Mouse (Mus musculus) heart, adult 2 months (tissue): ENCODE measurements around the gene Maml3. TPM values are rescaled to one million over a fixed set of nuclear protein-coding genes. Genes with fewer than 3 reads are reported as not detected.

Experiments used
- DNase-seq, 2 experiments: peaks; one replicate each; pipeline ENCODE4 v3.0.0; 2021
- H3K27ac ChIP-seq: fragments of 200-600 bp; 2 replicates; pipeline ENCODE4 v1.8.1; 2022
- H3K27me3 ChIP-seq: fragments of 200-500 bp; 2 replicates; pipeline ENCODE4 v1.6.1; 2012; ENCODE audit warnings: mild to moderate bottlenecking, low read length, inconsistent platforms, mixed read lengths; ENCODE audit not compliant: control insufficient read depth, insufficient read depth
- H3K36me3 ChIP-seq: fragments of 200-500 bp; 2 replicates; pipeline ENCODE4 v1.6.1; 2012; ENCODE audit warnings: low read length, inconsistent platforms; ENCODE audit not compliant: control insufficient read depth, insufficient read depth
- H3K4me1 ChIP-seq: fragments of 200-500 bp; 2 replicates; pipeline ENCODE4 v1.6.1; 2011; ENCODE audit warnings: low read length; ENCODE audit not compliant: control insufficient read depth, insufficient read depth
- H3K4me3 ChIP-seq: fragments of 200-600 bp; 2 replicates; pipeline ENCODE4 v1.8.1; 2022
- H3K79me2 ChIP-seq: fragments of 200-500 bp; replicated peaks from 2 replicates; pipeline ENCODE4 v1.6.1; 2012; ENCODE audit warnings: mild to moderate bottlenecking, inconsistent platforms, low read length, moderate library complexity, mixed read lengths; ENCODE audit not compliant: control insufficient read depth, insufficient read depth
- H3K9ac ChIP-seq: fragments of 200-500 bp; 2 replicates; pipeline ENCODE4 v1.6.1; 2012; ENCODE audit warnings: low read depth, mild to moderate bottlenecking, control low read depth, inconsistent platforms, low read length, mixed read lengths
- CTCF ChIP-seq: fragments of 200-600 bp; IDR thresholded peaks from 2 replicates; pipeline ENCODE4 v1.8.1; 2022; ENCODE audit warnings: antibody characterized with exemption, mild to moderate bottlenecking, moderate library complexity
- EP300 ChIP-seq: fragments of 200-500 bp; IDR thresholded peaks from 2 replicates; pipeline ENCODE4 v1.6.1; 2011; ENCODE audit warnings: low read depth, low read length, control low read depth; ENCODE audit not compliant: insufficient read depth
- POLR2A ChIP-seq: fragments of 200-500 bp; IDR thresholded peaks from 2 replicates; pipeline ENCODE4 v1.6.1; 2011; ENCODE audit warnings: mild to moderate bottlenecking, low read depth, low read length, control low read depth; ENCODE audit not compliant: insufficient read depth
- WGBS: fragments of 180-500 bp; shearing (Covaris S2); methylation state at CpG from one replicate; pipeline ENCODE4 v1.1.7; 2018; 5-methylcytosine and 5-hydroxymethylcytosine counted together
- intact Hi-C: fragments of 180-260 bp; cut with DNase I; formaldehyde crosslinking; loops from one replicate; pipeline ENCODE4 v1.15.1; 2025
- polyA plus RNA-seq: library from polyadenylated mRNA; depleted of rRNA; stranded (reverse); fragments of >200 nt; gene quantifications from 2 replicates; pipeline ENCODE4 v1.2.3, GENCODE M21; 2012
- total RNA-seq, 2 experiments: library from RNA; stranded (reverse); gene quantifications; 2 replicates each; pipeline ENCODE4 v1.2.3; 2021

Maml3 gene
- total and polyA plus RNA-seq, 3 experiments, result 1.9 to 2.8 (median 2.7) TPM

GRCm38 (mm10) chr3:52087636-52088280 lies 17.1 kb downstream of the Maml3 start:
- Histone ChIP-seq H3K36me3 (peaks cover 2% of the 10 kb centered on the region; the same call in 1 of the 2 replicates), H3K4me3 (no peak overlapping the region), H3K27ac (peak overlapping the region; percentile 83), H3K27me3 (no peaks in the 10 kb centered on the region), H3K79me2 (no peaks in the 10 kb centered on the region), H3K9ac (no peak overlapping the region), H3K4me1 (no peaks in the 10 kb centered on the region)
- intact Hi-C loops, result loop anchor here (1.0 to 2.0 kb wide), 2 partner anchors 15 to 41 kb away; no protein-coding TSS in a partner anchor
- 68% methylated on average over 7 of the region's 7 CpGs for WGBS
- TF ChIP-seq CTCF, result no peak
- no peak for TF ChIP-seq EP300
- no peak for TF ChIP-seq POLR2A
- DNase-seq, result no peak

DNA sequence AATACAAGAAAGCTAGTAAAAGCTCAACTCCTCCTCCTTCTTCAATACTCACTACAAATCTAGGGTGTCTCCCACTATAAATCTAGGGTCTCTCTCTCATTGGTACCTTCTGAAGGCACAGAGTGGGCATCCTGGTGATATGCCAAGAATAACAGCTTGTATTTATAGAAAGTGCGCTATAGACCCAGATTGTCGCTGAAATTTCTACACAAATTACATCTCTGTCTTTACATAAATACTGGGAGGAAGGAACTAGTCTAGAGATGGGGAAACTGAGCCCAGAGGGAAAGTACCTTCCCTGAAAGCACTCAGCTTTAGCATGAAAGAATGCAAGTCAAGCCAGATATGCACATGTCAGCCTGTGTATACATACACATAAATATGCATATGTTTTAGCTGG lies 26.1 kb downstream of the Maml3 start:
- TF ChIP-seq CTCF, result no peak
- TF ChIP-seq POLR2A, result no peak
- TF ChIP-seq EP300, result no peak
- 83% methylated on average over 2 of the region's 2 CpGs for WGBS
- H3K27me3 ChIP-seq, result no peaks in the 10 kb centered on the region
- intact Hi-C loops, result no loop called here
- no peak overlapping the region for H3K4me3 ChIP-seq
- H3K4me1 ChIP-seq, result no peaks in the 10 kb centered on the region
- DNase-seq, result no peak
- no peak overlapping the region for H3K9ac ChIP-seq
- H3K36me3 ChIP-seq, result no peaks in the 10 kb centered on the region
- no peak overlapping the region for H3K27ac ChIP-seq
- no peaks in the 10 kb centered on the region for H3K79me2 ChIP-seq

- no peak for DNase-seq
- intact Hi-C loops, result loop anchor here (2.0 kb wide), 1 partner anchor 25 kb away; no protein-coding TSS in a partner anchor
- peaks cover 2% of the 10 kb centered on the region; the same call in 1 of the 2 replicates for H3K4me1 ChIP-seq
- TF ChIP-seq POLR2A (no peak), CTCF (no peak), EP300 (no peak)
- H3K27me3 ChIP-seq, result no peaks in the 10 kb centered on the region
- no peaks in the 10 kb centered on the region for H3K79me2 ChIP-seq
- WGBS, result 91% methylated on average over 6 of the region's 6 CpGs
- no peak overlapping the region for H3K4me3 ChIP-seq
- no peaks in the 10 kb centered on the region for H3K36me3 ChIP-seq
- H3K9ac ChIP-seq, result no peak overlapping the region
- H3K27ac ChIP-seq, result no peak overlapping the region
These were observed 30.9 kb downstream of the Maml3 start for GRCm38 (mm10) chr3:52073959-52074358.

DNA sequence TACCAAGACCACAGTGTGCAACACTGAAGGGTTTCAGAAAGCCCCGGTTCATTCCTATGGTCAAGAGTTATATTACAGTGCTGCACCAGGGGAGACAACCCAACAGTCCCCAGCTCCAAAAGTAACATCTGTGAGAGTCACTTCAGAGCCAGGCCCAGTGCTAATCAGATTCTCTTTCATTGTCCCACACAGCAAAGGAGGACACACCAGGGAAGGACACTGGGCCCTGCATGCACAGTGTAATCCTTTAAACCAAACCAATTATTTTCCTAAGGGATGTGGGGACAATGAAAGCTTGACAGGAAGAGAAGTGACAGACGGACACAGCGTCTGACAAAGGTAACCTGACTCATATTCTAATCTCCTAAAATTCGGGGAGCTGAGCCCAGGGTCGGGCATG lies 32.9 kb downstream of the Maml3 start:
- 46% methylated on average over 5 of the region's 5 CpGs for WGBS
- intact Hi-C loops, result no loop called here
- Histone ChIP-seq H3K36me3 (no peaks in the 10 kb centered on the region), H3K9ac (no peak overlapping the region), H3K4me3 (no peak overlapping the region), H3K79me2 (no peaks in the 10 kb centered on the region), H3K27me3 (no peaks in the 10 kb centered on the region), H3K4me1 (peaks cover 2% of the 10 kb centered on the region; the same call in 1 of the 2 replicates), H3K27ac (peak overlapping the region; percentile 20)
- TF ChIP-seq CTCF (no peak), EP300 (no peak), POLR2A (no peak)
- DNase-seq, result no peak

DNA sequence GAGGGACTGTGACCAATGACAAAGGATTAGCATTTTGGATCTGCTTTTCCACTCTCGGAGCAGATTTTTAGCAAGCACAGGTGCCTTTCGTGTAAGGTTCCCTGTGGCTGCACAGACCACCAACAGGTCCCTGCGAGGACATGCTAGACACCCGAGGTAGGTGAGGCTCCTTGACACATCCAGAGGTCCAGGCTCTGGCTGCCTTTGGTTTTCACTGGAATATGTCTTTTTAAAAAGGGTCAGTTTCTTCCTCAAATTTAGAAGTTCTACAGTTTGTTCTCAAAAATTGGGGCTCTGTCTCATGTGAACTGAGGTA lies 34.8 kb downstream of the Maml3 start:
- no peak for DNase-seq
- 30% methylated on average over 4 of the region's 4 CpGs for whole genome bisulfite sequencing
- no peaks in the 10 kb centered on the region for H3K36me3 ChIP-seq
- intact Hi-C loops, result no loop called here
- TF ChIP-seq CTCF, result no peak
- TF ChIP-seq EP300, result no peak
- TF ChIP-seq POLR2A, result no peak
- H3K9ac ChIP-seq, result peak overlapping the region; percentile 74
- peak overlapping the region; percentile 60 for H3K27ac ChIP-seq
- no peaks in the 10 kb centered on the region for H3K27me3 ChIP-seq
- H3K4me1 ChIP-seq, result peaks cover 4% of the 10 kb centered on the region; the same call in 1 of the 2 replicates
- no peaks in the 10 kb centered on the region for H3K79me2 ChIP-seq
- H3K4me3 ChIP-seq, result peak overlapping the region; percentile 54

DNA sequence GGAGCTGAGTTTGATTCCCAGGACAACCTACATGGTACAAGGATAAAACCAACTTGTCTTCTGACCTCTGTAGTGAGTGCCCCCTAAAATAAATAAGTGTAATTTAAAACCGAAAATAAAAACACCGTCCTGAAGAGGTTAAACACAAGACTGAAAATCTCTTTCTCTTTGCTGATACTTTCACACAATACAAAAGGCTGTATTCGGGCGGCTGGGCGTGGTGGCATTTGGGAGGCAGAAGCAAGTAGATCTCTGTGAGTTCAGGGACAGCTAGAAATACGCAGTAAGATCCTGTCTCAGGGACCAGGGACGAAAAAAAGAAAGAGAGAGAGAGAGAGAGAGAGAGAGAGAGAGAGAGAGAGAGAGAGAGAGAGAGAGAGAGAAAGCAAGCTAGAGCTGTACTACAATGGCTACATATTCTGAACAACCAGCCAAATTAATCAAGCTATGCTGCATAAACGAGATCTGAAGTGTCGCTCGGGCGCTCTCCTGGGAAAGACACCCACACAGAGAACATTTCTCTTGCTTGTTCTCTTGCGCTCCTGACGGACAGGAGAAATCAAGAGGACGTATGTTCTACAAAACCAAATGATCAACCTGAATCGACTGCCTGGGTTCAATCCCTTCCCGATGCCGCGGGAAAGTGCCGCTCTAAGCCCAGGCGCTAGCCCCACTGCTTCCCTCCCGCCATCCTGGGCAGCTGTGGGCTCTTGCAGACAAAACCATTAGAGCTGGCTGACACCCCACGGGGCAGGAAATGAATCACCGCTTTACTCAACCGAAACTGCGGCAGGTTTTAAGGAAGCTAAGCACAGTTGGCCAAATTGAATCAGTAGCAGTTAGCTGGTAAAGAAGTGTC lies 35.3 kb downstream of the Maml3 start:
- 8% methylated on average over 25 of the region's 25 CpGs for WGBS
- no peaks in the 10 kb centered on the region for H3K79me2 ChIP-seq
- H3K4me3 ChIP-seq, result peak overlapping the region; percentile 54
- H3K36me3 ChIP-seq, result no peaks in the 10 kb centered on the region
- no peaks in the 10 kb centered on the region for H3K27me3 ChIP-seq
- intact Hi-C loops, result loop anchor here (2.0 kb wide), 1 partner anchor 21 kb away; no protein-coding TSS in a partner anchor
- TF ChIP-seq EP300 (peak; percentile 55), POLR2A (peak; percentile 73), CTCF (0 out of 2 replicates have a peak, but pooled peaks have one; percentile 2)
- H3K27ac ChIP-seq, result peak overlapping the region; percentile 60
- H3K9ac ChIP-seq, result peak overlapping the region; percentile 74
- peaks cover 4% of the 10 kb centered on the region; the same call in 1 of the 2 replicates for H3K4me1 ChIP-seq
- DNase-seq, result peak; percentile 76 to 85
